Mouse (Mus musculus) CH12.LX (cell line): ENCODE measurements at regions not wholly inside any gene's neighbourhood (a gene's known extent, or its start where the extent isn't known, plus 50 kb on each side); places are given as distances from the start of the nearest gene placed in this dataset.

Source experiments
- DNase-seq: peaks from one replicate; pipeline ENCODE4 v3.0.0-alpha.2; 2013; ENCODE audit errors: extremely low read depth
- H3K27ac ChIP-seq: 2 replicates; pipeline ENCODE4 v1.5.1; 2012; ENCODE audit warnings: low read depth, mild to moderate bottlenecking, control low read depth, moderate library complexity; ENCODE audit not compliant: insufficient read depth
- H3K27me3 ChIP-seq: replicated peaks from 2 replicates; pipeline ENCODE3; 2012; ENCODE audit warnings: inconsistent platforms
- H3K36me3 ChIP-seq, 2 experiments: replicated peaks in 1 of 2; 2 replicates each; pipeline versions ENCODE3 to v1.6.1; 2012; ENCODE audit warnings: inconsistent platforms in 1 of 2, low read length in 1 of 2, mild to moderate bottlenecking in 1 of 2, mixed read lengths in 1 of 2, moderate library complexity in 1 of 2; ENCODE audit not compliant: control insufficient read depth in 1 of 2, insufficient read depth in 1 of 2
- H3K4me1 ChIP-seq, 2 experiments: 2 replicates each; pipeline ENCODE4 v1.6.1; 2012; ENCODE audit warnings: inconsistent platforms in 1 of 2, moderate library complexity in 1 of 2; ENCODE audit not compliant: insufficient read depth in 2 of 2, control insufficient read depth in 1 of 2
- H3K4me2 ChIP-seq: 2 replicates; pipeline ENCODE4 v1.6.1; 2012; ENCODE audit warnings: low read depth, mild to moderate bottlenecking, control low read depth; ENCODE audit not compliant: poor library complexity, insufficient read depth, severe bottlenecking
- H3K4me3 ChIP-seq, 3 experiments: fragments of 150-350 bp in 1 of 3; sonication (generic) in 1 of 3; replicated peaks in 1 of 3; 2 replicates each; pipeline versions ENCODE3 to v1.5.1; 2011 to 2012; ENCODE audit warnings: low read depth in 2 of 3, low read length in 2 of 3, mild to moderate bottlenecking in 2 of 3, moderate library complexity in 2 of 3, control low read depth in 1 of 3, improper control_type of control experiment in 1 of 3, inconsistent platforms in 1 of 3, mixed read lengths in 1 of 3; ENCODE audit not compliant: poor library complexity in 1 of 3
- H3K79me2 ChIP-seq: replicated peaks from 2 replicates; pipeline ENCODE4 v1.6.1; 2012; ENCODE audit warnings: mild to moderate bottlenecking, moderate library complexity; ENCODE audit not compliant: control insufficient read depth, poor library complexity, insufficient read depth, severe bottlenecking; ENCODE audit errors: extremely low read depth
- H3K9ac ChIP-seq: 2 replicates; pipeline ENCODE4 v1.6.1; 2012; ENCODE audit warnings: low read depth, mild to moderate bottlenecking, control low read depth, moderate library complexity; ENCODE audit not compliant: insufficient read depth
- H3K9me3 ChIP-seq: replicated peaks from 2 replicates; pipeline ENCODE3; 2012; ENCODE audit warnings: low read length, inconsistent platforms, mixed read lengths
- BHLHE40 ChIP-seq: IDR thresholded peaks from 2 replicates; pipeline ENCODE4 v1.6.1; 2011; ENCODE audit warnings: mild to moderate bottlenecking, low read depth, low read length, improper control_type of control experiment
- CHD2 ChIP-seq: IDR thresholded peaks from 2 replicates; pipeline ENCODE4 v1.6.1; 2011; ENCODE audit warnings: low read length, improper control_type of control experiment
- CTCF ChIP-seq, 2 experiments: IDR thresholded peaks in 1 of 2; conservative IDR thresholded peaks in 1 of 2; 2 replicates each; pipeline ENCODE4 v1.5.1; 2011 to 2012; ENCODE audit warnings: low read depth in 2 of 2, low read length in 2 of 2, improper control_type of control experiment in 1 of 2, inconsistent platforms in 1 of 2, mild to moderate bottlenecking in 1 of 2, moderate library complexity in 1 of 2
- E2F4 ChIP-seq: IDR thresholded peaks from 2 replicates; pipeline ENCODE4 v1.6.1; 2011; ENCODE audit warnings: low read depth, low read length, improper control_type of control experiment; ENCODE audit not compliant: insufficient replicate concordance
- ETS1 ChIP-seq: conservative IDR thresholded peaks from 2 replicates; pipeline ENCODE4 v1.6.1; 2012; ENCODE audit warnings: low read depth, mild to moderate bottlenecking, inconsistent platforms, low read length, improper control_type of control experiment, moderate library complexity
- GABPA ChIP-seq: IDR thresholded peaks from 2 replicates; pipeline ENCODE4 v1.6.1; 2012; ENCODE audit warnings: low read depth, low read length, improper control_type of control experiment, inconsistent platforms; ENCODE audit not compliant: insufficient replicate concordance
- HCFC1 ChIP-seq: IDR thresholded peaks from 2 replicates; pipeline ENCODE4 v1.6.1; 2012; ENCODE audit warnings: low read depth, mild to moderate bottlenecking, inconsistent platforms, low read length, improper control_type of control experiment
- JUN ChIP-seq: IDR thresholded peaks from 2 replicates; pipeline ENCODE4 v1.6.1; 2011; ENCODE audit warnings: low read depth, mild to moderate bottlenecking, low read length, improper control_type of control experiment, moderate library complexity; ENCODE audit not compliant: insufficient read depth
- JUND ChIP-seq: conservative IDR thresholded peaks from 2 replicates; pipeline ENCODE4 v1.6.1; 2011; ENCODE audit warnings: low read depth, low read length, improper control_type of control experiment
- KAT2A ChIP-seq: IDR thresholded peaks from 2 replicates; pipeline ENCODE4 v1.6.1; 2012; ENCODE audit warnings: low read length, improper control_type of control experiment, inconsistent platforms; ENCODE audit not compliant: insufficient replicate concordance
- MAFK ChIP-seq: IDR thresholded peaks from 2 replicates; pipeline ENCODE4 v1.6.1; 2011; ENCODE audit warnings: low read length, improper control_type of control experiment; ENCODE audit not compliant: insufficient replicate concordance
- MAX ChIP-seq: IDR thresholded peaks from 2 replicates; pipeline ENCODE4 v1.6.1; 2011; ENCODE audit warnings: low read length, improper control_type of control experiment
- MEF2A ChIP-seq: IDR thresholded peaks from 2 replicates; pipeline ENCODE4 v1.6.1; 2014; ENCODE audit warnings: low read depth, mild to moderate bottlenecking, inconsistent platforms, low read length, improper control_type of control experiment, borderline replicate concordance
- MXI1 ChIP-seq: IDR thresholded peaks from 2 replicates; pipeline ENCODE4 v1.6.1; 2011; ENCODE audit warnings: mild to moderate bottlenecking, low read depth, low read length, improper control_type of control experiment
- NELFE ChIP-seq: IDR thresholded peaks from 2 replicates; pipeline ENCODE4 v1.6.1; 2011; ENCODE audit warnings: low read depth, low read length, improper control_type of control experiment
- NRF1 ChIP-seq: IDR thresholded peaks from 2 replicates; pipeline ENCODE4 v1.6.1; 2014; ENCODE audit warnings: low read depth, mild to moderate bottlenecking, inconsistent platforms, low read length, improper control_type of control experiment, moderate library complexity
- PAX5 ChIP-seq: IDR thresholded peaks from 2 replicates; pipeline ENCODE4 v1.6.1; 2012; ENCODE audit warnings: low read length, inconsistent platforms, mixed read lengths
- RAD21 ChIP-seq: IDR thresholded peaks from 2 replicates; pipeline ENCODE4 v1.6.1; 2011; ENCODE audit warnings: low read depth, mild to moderate bottlenecking, low read length, improper control_type of control experiment, moderate library complexity
- RCOR1 ChIP-seq: conservative IDR thresholded peaks from 2 replicates; pipeline ENCODE4 v1.6.1; 2012; ENCODE audit warnings: low read depth, mild to moderate bottlenecking, inconsistent platforms, low read length, improper control_type of control experiment
- SMC3 ChIP-seq: IDR thresholded peaks from 2 replicates; pipeline ENCODE4 v1.6.1; 2011; ENCODE audit warnings: low read depth, low read length, improper control_type of control experiment
- TCF12 ChIP-seq: IDR thresholded peaks from 2 replicates; pipeline ENCODE4 v1.6.1; 2014; ENCODE audit warnings: low read depth, mild to moderate bottlenecking, inconsistent platforms, low read length, improper control_type of control experiment
- UBTF ChIP-seq: IDR thresholded peaks from 2 replicates; pipeline ENCODE4 v1.6.1; 2012; ENCODE audit warnings: low read depth, mild to moderate bottlenecking, inconsistent platforms, low read length, improper control_type of control experiment, moderate library complexity
- ZC3H11A ChIP-seq: IDR thresholded peaks from 2 replicates; pipeline ENCODE4 v1.6.1; 2012; ENCODE audit warnings: low read depth, mild to moderate bottlenecking, inconsistent platforms, low read length, improper control_type of control experiment
- ZNF384 ChIP-seq: IDR thresholded peaks from 2 replicates; pipeline ENCODE4 v1.6.1; 2012; ENCODE audit warnings: low read depth, low read length, improper control_type of control experiment, inconsistent platforms
- dilution Hi-C: fragments of 300-500 bp; cut with MboI; formaldehyde crosslinking; loops from 2 replicates; pipeline ENCODE4 v1.14.3; 2020; ENCODE audit warnings: low sequenced_read_pairs; ENCODE audit not compliant: extremely low pct_unique_long_range_greater_than_20kb, extremely low pct_ligation_motif_present
- in situ Hi-C: fragments of 300-500 bp; cut with MboI; formaldehyde crosslinking; loops from 3 replicates; pipeline ENCODE4 v1.14.3; 2019; ENCODE audit warnings: low sequenced_read_pairs, low pct_ligation_motif_present, low pct_unique_long_range_greater_than_20kb, mixed read lengths

DNA sequence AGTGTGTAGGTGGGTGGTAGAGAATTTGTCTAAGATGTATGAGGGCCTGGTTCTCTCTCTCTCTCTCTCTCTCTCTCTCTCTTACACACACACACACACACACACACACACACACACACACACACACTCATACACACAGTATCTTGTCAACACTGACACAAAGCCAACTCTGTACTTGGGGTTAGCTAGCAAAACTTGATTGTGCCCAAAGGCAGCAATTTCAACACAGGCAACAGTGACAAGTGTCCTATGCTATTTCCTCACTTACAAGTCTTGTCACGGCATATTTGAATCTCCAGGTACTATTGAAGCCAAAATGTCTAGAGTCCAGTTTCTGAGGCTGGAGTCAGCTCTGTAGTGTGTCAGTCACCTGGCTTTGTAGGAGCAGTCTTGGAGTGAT is 150.1 kb upstream of the Gm5148 start:
- no peak overlapping the region for H3K4me3 ChIP-seq
- H3K36me3 ChIP-seq = no peaks in the 10 kb centered on the region
- TF ChIP-seq CTCF (conservative IDR thresholded peaks at IDR 0.05 in 1 of 2, IDR thresholded peaks at IDR 0.05 in 1 of 2; ENCODE audit: low read depth in 2 of 2, low read length in 2 of 2) (no peak), GABPA (no peak), JUN (no peak), ETS1 (no peak), PAX5 (no peak), ZC3H11A (no peak), E2F4 (no peak), UBTF (no peak), CHD2 (no peak), BHLHE40 (no peak), JUND (no peak), MEF2A (no peak), HCFC1 (no peak), TCF12 (no peak), SMC3 (no peak), RCOR1 (no peak), MXI1 (no peak), ZNF384 (no peak), RAD21 (no peak), MAFK (no peak)
- H3K27me3 ChIP-seq = no peaks in the 10 kb centered on the region
- H3K27ac ChIP-seq = no peak overlapping the region
- dilution Hi-C loops (no loop called here), in situ Hi-C loops (no loop called here)
- no peak overlapping the region for H3K9ac ChIP-seq
- no peaks in the 10 kb centered on the region for H3K4me1 ChIP-seq
- no peaks in the 10 kb centered on the region for H3K9me3 ChIP-seq
- no peak overlapping the region for H3K4me2 ChIP-seq
- DNase-seq = no peak
- H3K79me2 ChIP-seq = no peaks in the 10 kb centered on the region

DNA sequence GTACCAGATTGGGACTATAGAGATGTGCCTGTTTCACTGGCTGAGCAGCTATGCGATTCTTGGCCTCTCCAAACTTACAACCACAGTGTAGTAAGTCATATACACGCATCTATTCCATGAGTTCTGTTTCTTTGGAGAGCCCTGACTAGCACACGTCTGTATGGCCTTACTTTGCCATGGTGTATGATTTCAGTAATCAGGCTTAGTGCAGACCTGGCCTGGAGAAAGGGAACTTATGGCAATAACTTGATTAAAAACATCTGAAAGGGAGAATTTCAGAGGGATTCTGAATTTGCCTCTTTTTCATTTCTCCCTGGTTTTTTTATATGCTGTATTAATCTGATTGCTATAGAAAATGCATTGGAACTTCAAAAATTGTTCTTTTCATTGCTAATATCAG is 148.0 kb upstream of the Gm5148 start:
- TF ChIP-seq NELFE (no peak), NRF1 (no peak), UBTF (no peak), MAX (no peak), JUND (no peak), KAT2A (no peak)
- H3K4me1 ChIP-seq = no peaks in the 10 kb centered on the region
- no peak overlapping the region for H3K9ac ChIP-seq
- no peak overlapping the region for H3K27ac ChIP-seq
- H3K27me3 ChIP-seq = no peaks in the 10 kb centered on the region
- no peaks in the 10 kb centered on the region for H3K9me3 ChIP-seq
- no peaks in the 10 kb centered on the region for H3K36me3 ChIP-seq
- no peaks in the 10 kb centered on the region for H3K79me2 ChIP-seq
- dilution Hi-C loops = no loop called here
- H3K4me3 ChIP-seq = no peak overlapping the region
- no peak overlapping the region for H3K4me2 ChIP-seq
- in situ Hi-C loops = no loop called here
- DNase-seq = no peak
